Mouse (Mus musculus) bone marrow, adult 2 months (tissue): ENCODE results near the gene Aplf.

ENCODE experiments used
- CTCF ChIP-seq: fragments of 200-500 bp; IDR thresholded peaks from 2 replicates; pipeline ENCODE4 v1.5.1; 2011; ENCODE audit warnings: low read length, control low read depth; ENCODE audit not compliant: control insufficient read depth, insufficient read depth
- POLR2A ChIP-seq: fragments of 200-500 bp; IDR thresholded peaks from 2 replicates; pipeline ENCODE4 v1.6.1; 2011; ENCODE audit warnings: low read depth, mild to moderate bottlenecking, control low read depth, low read length, borderline replicate concordance; ENCODE audit not compliant: control insufficient read depth

DNA sequence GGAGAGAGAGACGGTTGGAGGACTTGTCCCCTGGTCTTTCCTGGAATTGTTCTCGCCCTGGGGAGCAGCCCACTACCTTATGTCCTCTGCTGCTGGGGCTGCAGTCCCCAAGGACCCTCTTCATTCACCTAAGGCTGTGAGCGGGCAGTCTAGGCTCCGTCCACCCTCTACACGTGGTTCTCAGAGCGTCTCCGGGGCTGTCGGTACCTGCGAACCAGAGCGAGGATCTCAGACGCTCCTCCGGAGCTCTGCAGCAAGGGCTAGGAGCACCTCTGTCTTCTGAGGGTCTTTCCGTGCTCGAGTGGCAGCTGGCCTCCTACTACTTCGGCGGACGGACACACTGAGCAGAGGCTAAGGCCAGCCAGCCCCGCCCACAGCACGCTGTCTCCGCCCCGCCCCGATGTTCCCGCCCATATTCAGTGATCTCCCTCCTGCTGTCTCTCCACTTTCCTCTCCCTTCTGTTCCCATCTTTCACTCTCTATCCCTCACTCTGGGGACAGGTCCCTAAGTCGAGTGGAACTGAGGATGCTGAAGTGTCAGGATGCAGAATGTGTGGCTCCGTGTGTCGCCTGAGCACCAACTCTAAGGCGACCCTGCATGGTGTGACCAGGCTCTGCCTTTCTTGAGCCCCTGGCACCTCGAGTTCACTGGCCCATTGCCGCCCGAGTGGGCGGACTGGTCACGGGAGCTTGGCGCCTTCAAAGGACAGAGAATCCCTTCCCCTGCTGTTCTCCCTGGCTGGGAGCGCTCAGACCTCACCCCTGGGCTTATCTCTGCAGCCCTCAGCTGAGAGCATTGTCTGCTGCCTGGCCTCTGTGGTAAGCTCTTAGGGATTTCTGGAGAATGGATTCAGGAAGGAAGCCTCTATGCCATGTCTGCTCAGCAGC lies 81.4 kb downstream of the Aplf start, which contains the start of gene Prokr1:
- 0 out of 2 replicates have a peak, but pooled peaks have one; percentile 5 for TF ChIP-seq POLR2A
- TF ChIP-seq CTCF: no peak
